Mouse (Mus musculus): ENCODE measurements at regions not wholly inside any gene's neighbourhood (a gene's known extent, or its start where the extent isn't known, plus 50 kb on each side); places are given as distances from the start of the nearest gene placed in this dataset.

DNA sequence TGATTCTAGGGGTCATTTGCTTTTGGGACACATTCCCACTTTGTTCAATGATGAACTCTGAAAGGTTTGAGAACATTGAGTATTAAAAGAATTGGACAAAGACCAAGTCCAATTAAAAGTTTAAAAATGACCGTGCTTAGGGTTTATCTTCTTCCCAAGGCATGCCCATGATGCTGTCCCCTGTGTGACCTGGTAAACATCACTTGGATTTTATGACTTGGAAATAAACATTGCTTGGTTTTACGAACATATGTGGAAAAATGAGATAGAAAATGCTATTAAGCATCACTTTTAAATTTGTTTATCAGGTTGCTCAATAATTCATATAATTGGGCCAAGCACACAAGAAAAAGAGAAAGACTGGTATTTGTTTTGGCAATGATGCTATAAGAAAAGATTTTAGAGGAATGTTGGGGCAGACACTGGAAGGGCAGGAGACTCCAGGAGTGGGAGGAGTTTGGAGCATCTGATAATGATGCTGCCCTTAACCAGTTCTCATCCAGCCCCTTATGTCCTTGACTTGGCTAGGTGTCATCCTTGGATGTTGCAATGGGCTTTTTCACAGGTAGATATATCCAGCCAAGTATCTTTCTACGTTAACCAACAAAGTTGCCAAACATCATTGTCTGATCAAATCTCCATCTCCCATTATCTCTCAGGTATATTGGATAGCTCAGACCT, 92.1 kb upstream of the Dcn start:
- no peak overlapping the region for H3K9ac ChIP-seq
- no peak overlapping the region for H3K27ac ChIP-seq
- H3K9me3 ChIP-seq, result no peaks in the 10 kb centered on the region
- H3K4me3 ChIP-seq, result no peak overlapping the region
- 77% methylated on average over 3 of the region's 3 CpGs for WGBS
- H3K4me1 ChIP-seq, result 0 out of 2 replicates have a peak, but pooled peaks cover 2% of the 10 kb centered on the region
- H3K27me3 ChIP-seq, result no peaks in the 10 kb centered on the region
- H3K4me2 ChIP-seq (replicated peaks), result no peak overlapping the region
- H3K36me3 ChIP-seq, result no peaks in the 10 kb centered on the region
- ATAC-seq (ENCODE audit: insufficient number of reproducible peaks, insufficient read depth, low FRiP score, low TSS enrichment), result no peak

DNA sequence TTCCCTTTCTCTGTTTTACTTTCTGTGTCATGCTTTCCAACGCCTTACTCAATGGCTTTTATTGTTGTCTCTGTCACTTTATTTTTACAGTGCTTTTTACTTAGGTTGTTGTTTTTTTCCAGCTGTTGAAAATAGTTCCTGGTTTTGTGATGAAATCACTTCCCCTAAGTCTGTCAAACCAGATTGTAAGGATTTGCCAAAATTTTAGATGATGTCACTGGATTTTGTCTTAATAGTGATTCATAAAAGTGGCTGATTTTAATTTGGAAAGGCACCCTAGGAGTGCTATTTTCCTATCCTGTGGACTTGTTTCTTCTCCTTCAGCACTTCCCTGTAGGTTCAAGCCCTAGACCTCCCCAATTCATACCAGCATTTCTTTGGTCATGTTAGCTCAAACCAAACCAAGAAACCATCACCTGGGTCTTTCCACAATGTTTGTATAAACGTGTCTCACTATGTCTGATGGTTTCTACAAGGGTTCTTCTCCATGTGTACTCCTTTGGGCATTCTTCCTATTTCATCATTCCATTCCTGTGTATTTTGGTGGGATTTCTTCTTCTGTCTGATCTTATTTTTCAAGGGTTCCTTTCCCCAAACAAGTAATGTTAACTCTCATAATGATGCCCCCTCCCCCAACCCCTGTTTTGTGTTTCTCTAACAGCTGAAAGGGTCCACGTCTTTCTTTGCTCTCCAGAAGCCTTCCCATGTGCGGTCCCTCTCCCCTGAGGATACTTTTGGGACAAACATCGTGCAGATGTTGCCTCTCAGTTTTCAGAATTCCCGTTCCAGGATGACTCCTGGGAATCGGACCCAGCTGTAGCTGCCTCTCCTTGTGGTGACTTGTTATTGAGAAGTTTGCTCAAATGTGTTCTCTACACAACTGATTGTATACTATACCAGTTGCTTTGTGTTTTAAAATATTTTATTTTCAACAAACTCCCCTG, 89.5 kb upstream of the Dcn start:
- no peaks in the 10 kb centered on the region for H3K9me3 ChIP-seq
- no peak overlapping the region for H3K4me2 ChIP-seq (replicated peaks)
- WGBS, result 50% methylated on average over 7 of the region's 7 CpGs
- no peak overlapping the region for H3K27ac ChIP-seq
- no peak for ATAC-seq (ENCODE audit: insufficient number of reproducible peaks, insufficient read depth, low FRiP score, low TSS enrichment)
- 0 out of 2 replicates have a peak, but pooled peaks cover 2% of the 10 kb centered on the region for H3K4me1 ChIP-seq
- no peaks in the 10 kb centered on the region for H3K27me3 ChIP-seq
- no peak overlapping the region for H3K9ac ChIP-seq
- H3K4me3 ChIP-seq, result no peak overlapping the region
- H3K36me3 ChIP-seq, result no peaks in the 10 kb centered on the region

DNA sequence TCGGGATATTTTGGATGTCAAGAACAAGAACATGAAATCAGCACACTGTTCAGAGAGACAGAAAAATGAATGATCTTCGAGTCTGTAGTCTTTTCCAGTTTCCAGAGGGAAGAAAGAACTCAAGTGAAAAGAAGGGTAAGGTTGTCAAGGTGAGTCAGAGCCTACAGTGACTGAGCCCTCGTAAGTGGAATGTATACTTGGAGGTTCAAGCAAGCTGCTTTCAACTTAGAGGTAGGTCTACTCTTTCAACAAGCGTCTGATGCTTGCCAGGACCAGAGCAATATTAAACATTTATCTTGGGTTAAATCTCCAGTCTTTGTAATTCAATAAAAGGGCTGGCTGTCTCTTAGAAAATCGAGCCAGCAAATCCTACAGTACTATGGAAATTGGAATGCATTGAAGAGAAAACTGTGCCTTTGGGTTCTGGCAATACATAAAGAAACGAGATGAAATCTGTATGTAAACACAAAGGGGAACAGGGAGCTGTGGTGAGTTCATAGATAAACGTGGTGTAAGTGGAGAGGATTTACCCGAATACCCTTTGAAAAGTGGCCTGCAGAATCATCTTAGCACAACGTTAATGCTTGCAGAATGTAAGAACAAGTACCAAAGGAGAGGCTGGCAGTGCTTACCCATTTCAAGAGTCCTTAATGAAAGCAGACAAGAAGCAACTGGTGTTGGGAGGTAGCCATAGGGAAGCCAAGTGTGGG, 82.2 kb upstream of the Dcn start:
- no peak overlapping the region for H3K9ac ChIP-seq
- peak overlapping the region; percentile 2; the same call in 1 of the 2 replicates for H3K27ac ChIP-seq
- H3K4me3 ChIP-seq, result no peak overlapping the region
- no peaks in the 10 kb centered on the region for H3K27me3 ChIP-seq
- no peak; the same call in 1 of the 2 replicates for ATAC-seq (ENCODE audit: insufficient number of reproducible peaks, insufficient read depth, low FRiP score, low TSS enrichment)
- H3K4me1 ChIP-seq, result no peaks in the 10 kb centered on the region
- H3K36me3 ChIP-seq, result no peaks in the 10 kb centered on the region
- no peaks in the 10 kb centered on the region for H3K9me3 ChIP-seq
- H3K4me2 ChIP-seq (replicated peaks), result no peak overlapping the region
- 48% methylated on average over 9 of the region's 9 CpGs for WGBS

DNA sequence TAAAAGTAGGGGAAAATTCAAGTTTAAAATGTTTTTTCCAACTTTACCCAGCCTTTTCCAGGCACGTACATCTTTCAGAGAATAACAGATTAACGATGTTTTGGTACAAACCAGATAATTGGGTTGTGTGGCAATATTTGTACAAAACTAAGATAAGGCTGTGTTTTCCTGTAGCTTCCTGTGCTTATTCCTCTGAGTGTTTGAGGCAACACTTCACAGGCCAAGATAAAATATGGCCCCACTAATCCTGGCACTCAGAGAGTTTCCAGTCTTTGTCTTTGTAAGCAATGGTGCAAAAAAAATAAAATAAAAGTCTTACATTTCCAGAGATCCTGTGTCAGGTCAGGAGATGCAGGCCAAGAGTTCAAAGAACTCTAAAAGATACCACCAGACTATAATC, 81.5 kb upstream of the Dcn start:
- no peak for ATAC-seq (ENCODE audit: insufficient number of reproducible peaks, insufficient read depth, low FRiP score, low TSS enrichment)
- WGBS, result 94% methylated on average over 2 of the region's 2 CpGs

DNA sequence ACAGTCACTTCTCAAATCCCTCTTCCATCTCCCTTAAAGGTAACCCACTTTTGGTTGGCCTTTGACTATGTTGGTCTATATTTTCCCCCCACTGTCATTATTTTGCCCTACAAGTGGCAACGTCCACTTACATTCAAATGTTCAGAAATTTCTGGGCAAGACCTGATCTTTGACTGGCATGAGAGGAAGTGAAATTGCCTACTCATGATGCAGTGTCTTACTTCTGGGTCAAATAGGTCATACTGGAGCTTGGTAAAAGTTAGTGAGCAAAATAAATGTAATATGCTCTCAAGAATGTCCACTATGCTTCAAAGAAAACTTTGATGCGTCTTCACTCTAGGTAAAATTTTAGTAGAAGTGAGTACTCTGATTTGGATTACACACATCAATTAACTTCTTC, 76.9 kb upstream of the Dcn start:
- Histone ChIP-seq H3K36me3 (no peaks in the 10 kb centered on the region), H3K4me2 (replicated peaks) (no peak overlapping the region), H3K4me3 (no peak overlapping the region), H3K27me3 (no peaks in the 10 kb centered on the region), H3K9me3 (no peaks in the 10 kb centered on the region), H3K4me1 (no peaks in the 10 kb centered on the region), H3K27ac (no peak overlapping the region), H3K9ac (no peak overlapping the region)
- WGBS, result 82% methylated on average over 2 of the region's 2 CpGs
- ATAC-seq (ENCODE audit: insufficient number of reproducible peaks, insufficient read depth, low FRiP score, low TSS enrichment), result no peak

More for the DNA sequence above, 81.5 kb upstream of the Dcn start:
- Histone ChIP-seq H3K9me3 (no peaks in the 10 kb centered on the region), H3K4me2 (replicated peaks) (no peak overlapping the region), H3K27ac (no peak overlapping the region), H3K27me3 (no peaks in the 10 kb centered on the region), H3K9ac (no peak overlapping the region), H3K4me3 (no peak overlapping the region), H3K36me3 (no peaks in the 10 kb centered on the region), H3K4me1 (no peaks in the 10 kb centered on the region)

DNA sequence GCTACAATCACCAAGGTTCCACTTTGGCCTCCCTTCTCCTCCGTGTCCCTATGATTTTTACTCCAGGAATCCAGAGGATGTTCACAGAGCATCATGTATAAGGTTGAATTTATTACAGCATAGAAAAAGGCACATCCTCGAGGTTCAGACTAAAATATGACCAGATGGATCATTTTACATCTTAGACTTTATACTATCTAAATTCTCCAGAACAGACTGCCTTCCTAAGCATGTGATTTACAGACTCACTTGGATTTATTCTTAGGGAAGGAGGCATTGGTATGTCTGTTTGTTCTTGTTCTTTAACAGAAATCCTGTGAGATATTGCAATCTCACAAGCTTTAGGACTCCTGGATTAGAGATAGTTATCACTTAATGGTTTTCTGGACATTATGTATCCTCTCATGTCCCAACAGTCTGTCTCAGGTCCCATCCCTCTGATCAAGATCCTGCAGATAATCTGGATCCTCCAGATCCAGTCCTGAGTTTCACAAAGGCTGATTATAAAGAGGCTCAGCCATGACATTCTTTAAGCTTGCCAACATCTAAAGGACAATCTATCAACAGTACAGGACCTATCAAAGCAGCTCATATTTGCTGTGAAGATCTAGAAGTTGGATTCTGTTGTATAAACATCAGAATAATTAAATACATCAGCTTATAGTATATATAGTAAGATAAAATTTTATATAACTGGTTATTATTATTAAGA, 75.2 kb upstream of the Dcn start:
- Histone ChIP-seq H3K36me3 (no peaks in the 10 kb centered on the region), H3K27me3 (no peaks in the 10 kb centered on the region), H3K9me3 (no peaks in the 10 kb centered on the region), H3K4me3 (no peak overlapping the region), H3K4me2 (replicated peaks) (no peak overlapping the region), H3K9ac (no peak overlapping the region), H3K4me1 (0 out of 2 replicates have a peak, but pooled peaks cover 2% of the 10 kb centered on the region), H3K27ac (no peak overlapping the region)
- 66% methylated on average over 2 of the region's 2 CpGs for WGBS
- no peak for ATAC-seq (ENCODE audit: insufficient number of reproducible peaks, insufficient read depth, low FRiP score, low TSS enrichment)

DNA sequence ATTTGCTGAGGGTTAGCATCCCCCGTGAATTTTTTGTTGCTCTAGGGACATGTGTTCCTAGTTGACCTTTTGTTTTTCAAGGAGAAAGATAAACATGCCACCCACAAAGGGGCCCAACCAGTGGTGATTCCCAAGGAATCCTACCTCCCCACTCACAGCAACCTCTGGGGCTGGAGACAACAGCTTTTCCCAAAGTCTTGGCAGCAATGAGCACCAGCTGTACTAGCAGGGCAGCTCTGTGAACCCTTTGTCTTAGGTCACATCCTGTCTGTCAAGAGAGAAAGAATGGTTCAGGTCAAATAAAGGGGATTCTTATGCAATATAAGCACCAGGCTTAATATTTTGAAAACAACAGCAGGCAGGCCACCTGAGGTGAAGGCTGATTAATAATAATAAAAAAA, 70.2 kb upstream of the Dcn start:
- no peak overlapping the region for H3K4me3 ChIP-seq
- no peaks in the 10 kb centered on the region for H3K27me3 ChIP-seq
- H3K36me3 ChIP-seq, result no peaks in the 10 kb centered on the region
- H3K27ac ChIP-seq, result no peak overlapping the region
- no peak overlapping the region for H3K4me2 ChIP-seq (replicated peaks)
- no peaks in the 10 kb centered on the region for H3K9me3 ChIP-seq
- no peak for ATAC-seq (ENCODE audit: insufficient number of reproducible peaks, insufficient read depth, low FRiP score, low TSS enrichment)
- 0 out of 2 replicates have a peak, but pooled peaks cover 2% of the 10 kb centered on the region for H3K4me1 ChIP-seq
- no peak overlapping the region for H3K9ac ChIP-seq
- WGBS, result 9% methylated on average over 1 of the region's 1 CpGs

DNA sequence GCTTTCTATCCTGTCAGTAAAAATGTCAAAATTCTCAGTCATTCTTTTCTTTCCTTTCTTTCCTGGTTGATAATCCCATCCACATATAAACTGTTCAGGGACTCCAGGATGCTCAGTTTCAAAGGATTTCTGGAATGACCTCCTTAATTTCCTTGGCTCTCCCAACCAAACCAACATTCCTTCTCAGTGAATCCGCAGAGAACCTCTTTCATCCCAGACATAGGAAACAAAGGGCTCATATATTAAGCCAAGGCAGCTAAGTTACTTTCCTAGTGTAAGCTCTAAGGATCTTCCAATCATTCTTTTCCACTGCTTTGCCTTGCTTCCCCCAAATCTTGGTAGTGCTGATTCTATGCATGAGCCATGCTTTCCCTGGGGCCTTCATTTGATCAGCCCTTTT, 69.5 kb upstream of the Dcn start:
- Histone ChIP-seq H3K4me2 (replicated peaks) (no peak overlapping the region), H3K9me3 (no peaks in the 10 kb centered on the region), H3K27ac (no peak overlapping the region), H3K9ac (no peak overlapping the region), H3K36me3 (no peaks in the 10 kb centered on the region), H3K4me1 (0 out of 2 replicates have a peak, but pooled peaks cover 2% of the 10 kb centered on the region), H3K4me3 (no peak overlapping the region), H3K27me3 (no peaks in the 10 kb centered on the region)
- WGBS, result 44% methylated on average over 1 of the region's 1 CpGs
- no peak for ATAC-seq (ENCODE audit: insufficient number of reproducible peaks, insufficient read depth, low FRiP score, low TSS enrichment)

DNA sequence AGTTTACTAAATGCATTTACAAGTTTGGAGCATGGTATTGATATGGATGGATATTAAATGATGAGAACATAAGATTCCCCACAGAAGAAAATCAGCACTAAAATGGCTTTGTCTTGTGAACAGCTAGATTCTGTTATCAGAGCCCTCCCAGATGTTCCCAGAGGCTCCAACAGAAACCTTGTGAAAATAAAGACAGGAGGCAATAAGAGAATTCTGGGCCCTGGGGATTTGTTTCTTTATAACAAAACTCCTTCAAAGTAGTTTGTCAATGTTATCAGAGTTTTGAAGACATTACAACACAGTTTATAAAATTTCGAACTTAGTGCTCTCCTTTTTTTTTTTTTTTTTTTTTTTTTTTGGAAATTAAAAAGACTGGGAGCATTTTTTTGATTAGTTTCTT, 56.8 kb upstream of the Dcn start:
- no peak overlapping the region for H3K4me2 ChIP-seq (replicated peaks)
- no peaks in the 10 kb centered on the region for H3K27me3 ChIP-seq
- no peaks in the 10 kb centered on the region; the same call in 1 of the 2 replicates for H3K4me1 ChIP-seq
- 35% methylated on average over 1 of the region's 1 CpGs for WGBS
- H3K36me3 ChIP-seq, result no peaks in the 10 kb centered on the region
- H3K9me3 ChIP-seq, result no peaks in the 10 kb centered on the region
- H3K9ac ChIP-seq, result no peak overlapping the region
- H3K4me3 ChIP-seq, result no peak overlapping the region
- H3K27ac ChIP-seq, result no peak overlapping the region
- ATAC-seq (ENCODE audit: insufficient number of reproducible peaks, insufficient read depth, low FRiP score, low TSS enrichment), result no peak

DNA sequence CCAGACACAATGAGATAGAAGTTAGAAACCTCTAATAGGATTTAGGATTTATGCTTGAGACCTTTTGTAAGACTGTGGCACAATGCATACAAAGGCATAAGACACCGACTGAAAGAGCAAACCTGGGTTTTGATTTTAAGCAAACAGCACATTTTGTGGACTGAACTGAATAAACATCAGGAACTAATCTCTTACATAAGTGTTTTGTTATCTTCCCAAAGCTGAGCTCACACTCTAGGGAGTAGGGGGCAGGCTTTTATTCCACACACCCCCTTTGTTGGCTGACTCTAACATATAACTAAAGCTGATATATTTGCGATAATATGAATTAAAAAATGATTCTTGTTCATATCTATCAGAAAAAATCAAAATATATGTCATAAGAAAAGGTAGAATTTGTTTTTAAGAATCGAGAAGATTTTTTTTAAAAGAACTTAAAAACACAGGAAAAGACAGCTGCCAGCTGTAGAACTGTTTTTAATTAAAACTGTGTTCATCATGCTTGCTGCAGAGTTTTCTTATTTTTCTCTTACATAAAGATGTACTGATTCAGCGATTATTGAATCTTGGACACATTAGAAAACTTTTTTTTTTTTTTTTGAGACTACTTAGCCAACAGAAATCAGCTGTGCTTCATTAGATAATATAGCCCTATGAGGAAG, 56.2 kb upstream of the Dcn start:
- H3K27me3 ChIP-seq, result no peaks in the 10 kb centered on the region
- no peak for ATAC-seq (ENCODE audit: insufficient number of reproducible peaks, insufficient read depth, low FRiP score, low TSS enrichment)
- WGBS, result 25% methylated on average over 4 of the region's 4 CpGs
- H3K9me3 ChIP-seq, result no peaks in the 10 kb centered on the region
- no peak overlapping the region for H3K27ac ChIP-seq
- H3K4me3 ChIP-seq, result no peak overlapping the region
- no peaks in the 10 kb centered on the region for H3K36me3 ChIP-seq
- no peaks in the 10 kb centered on the region; the same call in 1 of the 2 replicates for H3K4me1 ChIP-seq
- no peak overlapping the region for H3K9ac ChIP-seq
- no peak overlapping the region for H3K4me2 ChIP-seq (replicated peaks)

Data from embryonic facial prominence, embryonic 12.5 days (tissue).